Mouse (Mus musculus): Measurements from ENCODE around the gene Col6a1.

DNA sequence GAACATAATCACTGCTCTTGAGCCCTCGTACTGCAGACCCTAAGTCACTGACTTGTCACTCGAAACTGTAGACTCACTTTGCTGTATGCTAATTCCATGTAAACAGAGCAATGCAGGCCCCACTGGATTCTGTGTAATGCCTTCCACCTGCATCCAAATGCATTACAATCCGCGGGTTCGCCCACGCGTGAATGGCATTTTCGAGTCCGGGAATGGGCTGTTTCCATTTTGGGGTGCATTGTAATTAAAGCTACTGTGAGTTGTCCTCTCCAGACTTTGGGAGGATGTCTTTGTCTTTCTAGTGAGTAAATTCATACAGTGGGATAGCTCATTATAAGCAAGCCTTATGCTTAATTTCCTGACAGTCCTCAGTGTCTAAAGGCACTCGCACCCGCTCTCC is 60.4 kb downstream of the Col6a1 start:
- TF ChIP-seq POLR2A (IDR thresholded peaks at IDR 0.05; ENCODE audit: borderline replicate concordance, extremely low read depth, low read depth, low read length) (no peak), CTCF (IDR thresholded peaks at IDR 0.05; ENCODE audit: insufficient read depth, low read length) (no peak)

All from lung, adult 2 months (tissue).